Mouse (Mus musculus): ENCODE results near the gene Gm21972.

- TF ChIP-seq CTCF (IDR thresholded peaks at IDR 0.05; ENCODE audit: borderline replicate concordance, insufficient read depth, low read depth, low read length) = no peak
- TF ChIP-seq POLR2A (IDR thresholded peaks at IDR 0.05; ENCODE audit: borderline replicate concordance, insufficient read depth, low read length) = no peak
Observed at GRCm38 (mm10) chr1:86114141-86114540, 19.3 kb upstream of the Gm21972 start.
